Mouse (Mus musculus) C2C12 (cell line): Measurements from ENCODE around the gene Agfg2. TPM values are rescaled to one million over a fixed set of nuclear protein-coding genes. Genes with fewer than 3 reads are reported as not detected.

Experiments
- H3K27me3 ChIP-seq: one replicate; pipeline ENCODE4 v1.6.1; 2011; ENCODE audit not compliant: control insufficient read depth, insufficient read depth, insufficient read length
- H3K36me3 ChIP-seq: one replicate; pipeline ENCODE4 v1.6.1; 2011; ENCODE audit not compliant: control insufficient read depth, insufficient read depth
- H3K4me3 ChIP-seq: one replicate; pipeline ENCODE4 v1.5.1; 2011; ENCODE audit warnings: mild to moderate bottlenecking, control low read depth; ENCODE audit not compliant: poor library complexity, insufficient read depth, severe bottlenecking
- H3K79me2 ChIP-seq: one replicate; pipeline ENCODE4 v1.6.1; 2011; ENCODE audit not compliant: control insufficient read depth, insufficient read depth
- H3K79me3 ChIP-seq: one replicate; pipeline ENCODE4 v1.6.1; 2011; ENCODE audit warnings: low read depth, control low read depth
- H3ac ChIP-seq: one replicate; pipeline ENCODE3; 2011; ENCODE audit warnings: low read depth; ENCODE audit not compliant: control insufficient read depth, insufficient read length
- CEBPB ChIP-seq: IDR thresholded peaks from one replicate; pipeline ENCODE4 v1.6.1; 2011; ENCODE audit warnings: low read depth, mild to moderate bottlenecking, control low read depth, moderate library complexity
- CTCF ChIP-seq: IDR thresholded peaks from one replicate; pipeline ENCODE4 v1.5.1; 2011; ENCODE audit not compliant: control insufficient read depth, insufficient read depth, insufficient read length
- FOSL1 ChIP-seq: IDR thresholded peaks from one replicate; pipeline ENCODE4 v1.8.0; 2011; ENCODE audit warnings: mild to moderate bottlenecking, low read length; ENCODE audit not compliant: poor library complexity, insufficient read depth, severe bottlenecking
- MAX ChIP-seq: IDR thresholded peaks from one replicate; pipeline ENCODE4 v1.6.1; 2011; ENCODE audit warnings: mild to moderate bottlenecking, control low read depth
- MYOD1 ChIP-seq: IDR thresholded peaks from one replicate; pipeline ENCODE4 v1.6.1; 2011; ENCODE audit warnings: low read depth; ENCODE audit not compliant: control insufficient read depth, insufficient read length
- MYOG ChIP-seq: IDR thresholded peaks from one replicate; pipeline ENCODE4 v1.6.1; 2011; ENCODE audit not compliant: control insufficient read depth, insufficient read length; ENCODE audit errors: extremely low read depth
- USF1 ChIP-seq: IDR thresholded peaks from one replicate; pipeline ENCODE4 v1.6.1; 2011; ENCODE audit warnings: low read depth, mild to moderate bottlenecking, control low read depth, moderate library complexity
- polyA plus RNA-seq: library from polyadenylated mRNA; unstranded; fragments of >200 nt; fragmentation: generic; extraction: Trizol; gene quantifications from one replicate; pipeline ENCODE4 v1.2.1, GENCODE M21; 2012; ENCODE audit warnings: missing spikeins

The Agfg2 gene
- polyA plus RNA-seq, 1 experiment = 15.6 TPM

GRCm38 (mm10) chr5:137719088-137719487 lies 34.6 kb upstream of the Agfg2 start:
- no peaks in the 10 kb centered on the region for H3K79me3 ChIP-seq
- TF ChIP-seq FOSL1 (no peak), MAX (no peak), CTCF (no peak)
- no peaks in the 10 kb centered on the region for H3K36me3 ChIP-seq
- H3K4me3 ChIP-seq = no peak overlapping the region
- no peaks in the 10 kb centered on the region for H3K79me2 ChIP-seq
- H3K27me3 ChIP-seq = no peaks in the 10 kb centered on the region
- no peak overlapping the region for H3ac ChIP-seq

- no peaks in the 10 kb centered on the region for H3K79me3 ChIP-seq
- H3K79me2 ChIP-seq = no peaks in the 10 kb centered on the region
- no peaks in the 10 kb centered on the region for H3K27me3 ChIP-seq
- H3K36me3 ChIP-seq = no peaks in the 10 kb centered on the region
- no peak overlapping the region for H3K4me3 ChIP-seq
- TF ChIP-seq FOSL1 (no peak), CTCF (no peak), USF1 (no peak), MYOG (no peak), CEBPB (no peak), MAX (no peak), MYOD1 (no peak)
- H3ac ChIP-seq = no peak overlapping the region
These were observed 33.7 kb upstream of the Agfg2 start for GRCm38 (mm10) chr5:137718020-137718790.

GRCm38 (mm10) chr5:137715685-137716084 lies 31.2 kb upstream of the Agfg2 start:
- no peaks in the 10 kb centered on the region for H3K79me2 ChIP-seq
- H3ac ChIP-seq = no peak overlapping the region
- H3K27me3 ChIP-seq = no peaks in the 10 kb centered on the region
- H3K79me3 ChIP-seq = no peaks in the 10 kb centered on the region
- H3K4me3 ChIP-seq = no peak overlapping the region
- H3K36me3 ChIP-seq = no peaks in the 10 kb centered on the region
- TF ChIP-seq USF1 (no peak), CTCF (no peak), MYOG (no peak), MAX (no peak), CEBPB (no peak), FOSL1 (no peak), MYOD1 (no peak)

GRCm38 (mm10) chr5:137713454-137713853 lies 28.9 kb upstream of the Agfg2 start:
- Histone ChIP-seq H3K36me3 (no peaks in the 10 kb centered on the region), H3K79me3 (no peaks in the 10 kb centered on the region), H3K4me3 (no peak overlapping the region), H3K27me3 (no peaks in the 10 kb centered on the region), H3K79me2 (no peaks in the 10 kb centered on the region), H3ac (no peak overlapping the region)
- TF ChIP-seq CTCF (no peak), MYOD1 (no peak), MAX (no peak), CEBPB (no peak)

- Histone ChIP-seq H3K79me2 (no peaks in the 10 kb centered on the region), H3K36me3 (no peaks in the 10 kb centered on the region), H3K79me3 (no peaks in the 10 kb centered on the region), H3K4me3 (no peak overlapping the region), H3K27me3 (no peaks in the 10 kb centered on the region), H3ac (no peak overlapping the region)
- no peak for TF ChIP-seq CEBPB
- no peak for TF ChIP-seq USF1
- TF ChIP-seq MYOD1 = no peak
- no peak for TF ChIP-seq MYOG
- no peak for TF ChIP-seq MAX
- TF ChIP-seq CTCF = no peak
- TF ChIP-seq FOSL1 = no peak
These were observed 22.5 kb upstream of the Agfg2 start for GRCm38 (mm10) chr5:137706913-137707633.

- Histone ChIP-seq H3K27me3 (no peaks in the 10 kb centered on the region), H3K79me2 (no peaks in the 10 kb centered on the region), H3ac (no peak overlapping the region), H3K36me3 (no peaks in the 10 kb centered on the region), H3K4me3 (no peak overlapping the region), H3K79me3 (no peaks in the 10 kb centered on the region)
- no peak for TF ChIP-seq USF1
These were observed 20.7 kb upstream of the Agfg2 start for GRCm38 (mm10) chr5:137705242-137705641.
